8 mouse cellular contexts compared by ENCODE assay signal in genomic region chr2:163089475-163090123, GRCm38 (mm10). TPM values are rescaled to one million over a fixed set of nuclear protein-coding genes. Genes with fewer than 3 reads are reported as not detected.
DNase-seq lines count a peak whose midpoint lies in the region; ATAC-seq and TF ChIP-seq lines count a peak whose summit lies in the region.

No protein-coding gene starts in this region.

- dilution Hi-C loops in CH12.LX (cut with MboI; ENCODE audit: extremely low pct_ligation_motif_present, extremely low pct_unique_long_range_greater_than_20kb, low sequenced_read_pairs) = no loop called here

- in situ Hi-C loops in CH12.LX (cut with MboI; ENCODE audit: low pct_ligation_motif_present, low pct_unique_long_range_greater_than_20kb, low sequenced_read_pairs) = loop anchor here (10.0 kb wide), 2 partner anchors 245 to 325 kb away; no protein-coding TSS in a partner anchor

- WGBS in kidney, postnatal 0 days = 77% methylated on average over 5 of the region's 5 CpGs
- WGBS in kidney, embryonic 16.5 days = 78% methylated on average over 5 of the region's 5 CpGs

- no peak overlapping the region for H3K4me2 ChIP-seq in kidney, postnatal 0 days (ENCODE audit: low read length)
- no peak overlapping the region for H3K4me2 ChIP-seq in kidney, embryonic 16.5 days (replicated peaks; ENCODE audit: low read depth, low read length)
- H3K4me2 ChIP-seq in CH12.LX (ENCODE audit: insufficient read depth, low read depth, poor library complexity, severe bottlenecking) = no peak overlapping the region

- no peaks in the 10 kb centered on the region for H3K9me3 ChIP-seq in kidney, postnatal 0 days (replicated peaks; ENCODE audit: low read length)
- no peaks in the 10 kb centered on the region for H3K9me3 ChIP-seq in kidney, embryonic 16.5 days (ENCODE audit: low read length)
- no peaks in the 10 kb centered on the region for H3K9me3 ChIP-seq in CH12.LX (replicated peaks; ENCODE audit: low read length)

- H3K27ac ChIP-seq in kidney, postnatal 0 days = no peak overlapping the region
- no peak overlapping the region for H3K27ac ChIP-seq in kidney, embryonic 16.5 days (ENCODE audit: low read length)
- no peak overlapping the region for H3K27ac ChIP-seq in CH12.LX (ENCODE audit: insufficient read depth, low read depth)

- no peaks in the 10 kb centered on the region for H3K27me3 ChIP-seq in kidney, postnatal 0 days (ENCODE audit: insufficient read depth, low read length)
- H3K27me3 ChIP-seq in kidney, embryonic 16.5 days (ENCODE audit: insufficient read depth, low read length) = no peaks in the 10 kb centered on the region
- no peaks in the 10 kb centered on the region for H3K27me3 ChIP-seq in CH12.LX (replicated peaks)

- no peak for ATAC-seq in kidney, postnatal 0 days (replicated peaks; ENCODE audit: low FRiP score, low read depth)
- ATAC-seq in kidney, embryonic 16.5 days (ENCODE audit: low FRiP score, low TSS enrichment) = no peak

- no peaks in the 10 kb centered on the region for H3K36me3 ChIP-seq in kidney, postnatal 0 days (ENCODE audit: insufficient read depth, low read length)
- H3K36me3 ChIP-seq in kidney, embryonic 16.5 days (ENCODE audit: insufficient read depth, low read length) = no peaks in the 10 kb centered on the region
- peaks cover under 1 to 11% of the 10 kb centered on the region in 2 experiments for H3K36me3 ChIP-seq in CH12.LX (replicated peaks in 1 of 2; ENCODE audit: control insufficient read depth in 1 of 2, insufficient read depth in 1 of 2, low read length in 1 of 2)

- H3K79me2 ChIP-seq in CH12.LX (replicated peaks; ENCODE audit: control insufficient read depth, extremely low read depth, insufficient read depth, poor library complexity, severe bottlenecking) = no peaks in the 10 kb centered on the region

- no peak overlapping the region for H3K4me3 ChIP-seq in kidney, postnatal 0 days (replicated peaks; ENCODE audit: low read depth, low read length)
- H3K4me3 ChIP-seq in kidney, embryonic 16.5 days (ENCODE audit: low read length) = no peak overlapping the region
- no peak overlapping the region for H3K4me3 ChIP-seq in CH12.LX (replicated peaks in 1 of 3; ENCODE audit: low read depth in 2 of 3, low read length in 2 of 3, poor library complexity in 1 of 3)

- DNase-seq in kidney, postnatal 0 days (ENCODE audit: low spot score) = no peak
- DNase-seq in CH12.LX (ENCODE audit: extremely low read depth) = peak; percentile 29
- peak; percentile 24 for DNase-seq in adipocyte (ENCODE audit: low spot score)
- peak; percentile 32 to 42 for DNase-seq in kidney, postnatal 4 days
- DNase-seq in left cerebral cortex, postnatal 10 days (ENCODE audit: extremely low spot score in 1 of 2, low spot score in 2 of 2) = no peak
- no peak for DNase-seq in right cerebral cortex, postnatal 10 days (ENCODE audit: low spot score in 2 of 2)
- no peak for DNase-seq in ovary, adult 18-20 months (ENCODE audit: low spot score)

- TF ChIP-seq CTCF in kidney, postnatal 0 days (IDR thresholded peaks at IDR 0.05; ENCODE audit: low read depth) = peak; percentile 66
- TF ChIP-seq CTCF in CH12.LX (conservative IDR thresholded peaks at IDR 0.05 in 1 of 2, IDR thresholded peaks at IDR 0.05 in 1 of 2; ENCODE audit: low read depth in 2 of 2, low read length in 2 of 2) = peak in 1 of 2 experiments; percentile 62; a peak in 2 of 4 replicates

- no peak for TF ChIP-seq EP300 in CH12.LX (IDR thresholded peaks at IDR 0.05; ENCODE audit: low read length)

- intact Hi-C loops in left cerebral cortex, postnatal 10 days (cut with DNase I) = no loop called here

- no peak for TF ChIP-seq POLR2A in CH12.LX (IDR thresholded peaks at IDR 0.05; ENCODE audit: low read depth, low read length)

- H3K9ac ChIP-seq in kidney, postnatal 0 days (ENCODE audit: low read depth, low read length) = no peak overlapping the region
- no peak overlapping the region for H3K9ac ChIP-seq in kidney, embryonic 16.5 days (replicated peaks; ENCODE audit: low read length)
- H3K9ac ChIP-seq in CH12.LX (ENCODE audit: insufficient read depth, low read depth) = no peak overlapping the region

- peak; percentile 62 for TF ChIP-seq RAD21 in CH12.LX (IDR thresholded peaks at IDR 0.05; ENCODE audit: low read depth, low read length)

- no peaks in the 10 kb centered on the region for H3K4me1 ChIP-seq in kidney, postnatal 0 days (replicated peaks; ENCODE audit: insufficient read depth, low read length)
- no peaks in the 10 kb centered on the region for H3K4me1 ChIP-seq in kidney, embryonic 16.5 days (ENCODE audit: insufficient read depth, low read length)
- H3K4me1 ChIP-seq in CH12.LX (ENCODE audit: control insufficient read depth in 1 of 2, insufficient read depth in 2 of 2) = peaks cover 0 to 2% of the 10 kb centered on the region in 2 experiments; a peak in 1 of 4 replicates

TF ChIP-seq in CH12.LX, 34 proteins besides CTCF, POLR2A, EP300 and RAD21:
- TF ChIP-seq TCF12 (IDR thresholded peaks at IDR 0.05; ENCODE audit: low read depth, low read length) = no peak
- TF ChIP-seq SMC3 (IDR thresholded peaks at IDR 0.05; ENCODE audit: low read depth, low read length) = peak; percentile 59
TF ChIP-seq in CH12.LX: peak in this region for 1.

RNA-seq across cellular contexts. Expression of gene Gtsf1l, which starts 1.9 kb away (rescaled TPM):
- polyA plus RNA-seq in kidney, postnatal 0 days (2015; fragmentation: Nextera tagmentation; extraction: Ambion mirVana) = not detected in 2 replicates
- not detected in 2 replicates for polyA plus RNA-seq in kidney, embryonic 16.5 days (2015; fragmentation: Nextera tagmentation; extraction: Ambion mirVana)
- total RNA-seq in CH12.LX (2012; rRNA removed) (not detected in 2 replicates), CH12.LX (2014; rRNA removed) (not detected in 2 replicates)
- polyA plus RNA-seq in CH12.LX (2012; ENCODE audit: insufficient read length, low read depth) = not detected in 2 replicates
- total RNA-seq in left cerebral cortex, postnatal 10 days (2021) = not detected

RNA-seq across cellular contexts. Expression of gene Mybl2, which starts 35.1 kb away (rescaled TPM):
- 8.0 and 10.5 TPM in 2 replicates for polyA plus RNA-seq in kidney, postnatal 0 days (2015; fragmentation: Nextera tagmentation; extraction: Ambion mirVana)
- 23.7 and 27.0 TPM in 2 replicates for polyA plus RNA-seq in kidney, embryonic 16.5 days (2015; fragmentation: Nextera tagmentation; extraction: Ambion mirVana)
- 38.4 and 48.0 TPM in 2 replicates for total RNA-seq in CH12.LX (2012; rRNA removed)
- total RNA-seq in CH12.LX (2014; rRNA removed) = 34.1 and 36.0 TPM in 2 replicates
- 131 and 189 TPM in 2 replicates for polyA plus RNA-seq in CH12.LX (2012; ENCODE audit: insufficient read length, low read depth)
- total RNA-seq in left cerebral cortex, postnatal 10 days (2021) = 1 to 10 TPM in 1 of 2 experiments, under 1 TPM in 1; 0.79 to 1.5 TPM

Comparison
In these comparisons a context has a peak if more than half of its experiments do, and no peak if none do; other contexts are left out.
1. DNase-seq: peak in CH12.LX (single experiment), adipocyte (single experiment) and kidney, postnatal 4 days (2 of 2); none in kidney, postnatal 0 days (single experiment), left cerebral cortex, postnatal 10 days (0 of 2), right cerebral cortex, postnatal 10 days (0 of 2) and ovary, adult 18-20 months (single experiment).